Mouse (Mus musculus): ENCODE results near the gene Zfp644.

GRCm38 (mm10) chr5:106711220-106711726 lies 14.2 kb upstream of the Zfp644 start:
- TF ChIP-seq E2F4 (IDR thresholded peaks at IDR 0.05; ENCODE audit: insufficient replicate concordance, low read depth, low read length) (no peak), POLR2A (IDR thresholded peaks at IDR 0.05; ENCODE audit: low read depth, low read length) (no peak), RAD21 (IDR thresholded peaks at IDR 0.05; ENCODE audit: low read depth, low read length) (no peak), MAFK (IDR thresholded peaks at IDR 0.05; ENCODE audit: insufficient replicate concordance, low read length) (no peak), JUND (conservative IDR thresholded peaks at IDR 0.05; ENCODE audit: low read depth, low read length) (no peak), ELF1 (IDR thresholded peaks at IDR 0.05; ENCODE audit: low read depth, low read length) (no peak), CTCF (conservative IDR thresholded peaks at IDR 0.05 in 1 of 2, IDR thresholded peaks at IDR 0.05 in 1 of 2; ENCODE audit: low read depth in 2 of 2, low read length in 2 of 2) (no peak), MEF2A (IDR thresholded peaks at IDR 0.05; ENCODE audit: borderline replicate concordance, low read depth, low read length) (no peak), USF2 (conservative IDR thresholded peaks at IDR 0.05; ENCODE audit: low read depth, low read length) (no peak), ZNF384 (IDR thresholded peaks at IDR 0.05; ENCODE audit: low read depth, low read length) (no peak), EP300 (IDR thresholded peaks at IDR 0.05; ENCODE audit: low read length) (no peak), IRF4 (IDR thresholded peaks at IDR 0.05; ENCODE audit: low read depth, low read length) (no peak)
